Mouse (Mus musculus): ENCODE results near the gene Dnajb13. TPM values are rescaled to one million over a fixed set of nuclear protein-coding genes. Genes with fewer than 3 reads are reported as not detected.
"Not testable (repeated sequence)": the region's sequence is repeated elsewhere in the genome, so short reads cannot be mapped to it uniquely, and the experiment has no call there.

Gene Dnajb13
- total and polyA plus RNA-seq, 2 experiments from 2014 or later = 3.2 to 4.3 TPM

- no peak for DNase-seq (ENCODE audit: low spot score)
Measured at GRCm38 (mm10) chr7:100492391-100493116, 22.2 kb downstream of the Dnajb13 start.

DNA sequence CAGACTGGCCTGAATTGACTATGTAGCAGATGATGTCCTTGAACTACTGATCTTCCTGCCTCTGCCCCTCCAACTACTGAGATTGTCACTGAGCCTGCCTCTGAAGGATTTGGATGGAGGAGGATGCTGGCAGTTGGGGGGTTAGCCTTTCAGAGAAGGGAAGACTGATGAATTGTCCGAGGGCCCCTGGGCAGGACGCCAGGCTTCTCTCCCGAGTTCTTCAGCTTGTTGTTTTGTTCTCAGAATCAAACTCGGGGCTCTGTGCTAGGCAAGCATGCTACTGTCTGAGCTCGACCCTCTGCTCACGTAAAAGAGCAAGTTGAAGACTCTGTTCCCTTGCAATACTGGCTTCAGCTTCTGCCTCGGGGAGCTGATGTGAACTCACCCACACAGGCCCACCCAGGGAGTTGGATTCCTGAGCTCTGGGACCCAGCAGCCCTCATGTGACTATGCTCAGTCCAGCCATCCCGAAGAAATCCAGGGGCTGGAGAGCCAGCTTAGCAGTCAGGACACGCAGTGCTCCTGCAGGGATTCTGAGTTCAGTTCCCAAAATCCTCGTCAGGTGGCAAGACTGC is 26.2 kb downstream of the Dnajb13 start:
- DNase-seq (ENCODE audit: low spot score) (peak; percentile 68), ATAC-seq (ENCODE audit: low FRiP score) (peak; percentile 39)
- Histone ChIP-seq H3K4me1 (ENCODE audit: insufficient read depth, low read length) (0 out of 2 replicates have a peak, but pooled peaks cover 3% of the 10 kb centered on the region), H3K27me3 (ENCODE audit: insufficient read depth, low read length) (no peaks in the 10 kb centered on the region), H3K4me2 (ENCODE audit: low read depth, low read length, poor library complexity, severe bottlenecking) (no peak overlapping the region), H3K4me3 (ENCODE audit: low read depth, low read length) (no peak overlapping the region), H3K36me3 (ENCODE audit: insufficient read depth, low read length) (no peaks in the 10 kb centered on the region), H3K27ac (ENCODE audit: low read depth, low read length) (no peak overlapping the region), H3K9ac (replicated peaks; ENCODE audit: low read length, poor library complexity, severe bottlenecking) (no peak overlapping the region), H3K9me3 (ENCODE audit: low read length) (no peaks in the 10 kb centered on the region)
- no peak for TF ChIP-seq CTCF (IDR thresholded peaks at IDR 0.05)
- 28% methylated on average over 10 of the region's 10 CpGs for WGBS

More at GRCm38 (mm10) chr7:100492391-100493116, 22.2 kb downstream of the Dnajb13 start:
- Histone ChIP-seq H3K27ac (ENCODE audit: low read depth, low read length) (0 out of 2 replicates have a peak overlapping the region, but pooled peaks have one; percentile 13), H3K4me1 (ENCODE audit: insufficient read depth, low read length) (peaks cover 12% of the 10 kb centered on the region; the same call in 1 of the 2 replicates), H3K36me3 (ENCODE audit: insufficient read depth, low read length) (no peaks in the 10 kb centered on the region), H3K4me2 (ENCODE audit: low read depth, low read length, poor library complexity, severe bottlenecking) (peak overlapping the region; percentile 58), H3K4me3 (ENCODE audit: low read depth, low read length) (peak overlapping the region; percentile 34), H3K9me3 (ENCODE audit: low read length) (no peaks in the 10 kb centered on the region), H3K27me3 (ENCODE audit: insufficient read depth, low read length) (no peaks in the 10 kb centered on the region), H3K9ac (replicated peaks; ENCODE audit: low read length, poor library complexity, severe bottlenecking) (peak overlapping the region; percentile 37; the same call in 1 of the 2 replicates)
- ATAC-seq (ENCODE audit: low FRiP score) = no peak
- TF ChIP-seq CTCF (IDR thresholded peaks at IDR 0.05) = no peak
- 7% methylated on average over 31 of the region's 36 CpGs for WGBS

DNA sequence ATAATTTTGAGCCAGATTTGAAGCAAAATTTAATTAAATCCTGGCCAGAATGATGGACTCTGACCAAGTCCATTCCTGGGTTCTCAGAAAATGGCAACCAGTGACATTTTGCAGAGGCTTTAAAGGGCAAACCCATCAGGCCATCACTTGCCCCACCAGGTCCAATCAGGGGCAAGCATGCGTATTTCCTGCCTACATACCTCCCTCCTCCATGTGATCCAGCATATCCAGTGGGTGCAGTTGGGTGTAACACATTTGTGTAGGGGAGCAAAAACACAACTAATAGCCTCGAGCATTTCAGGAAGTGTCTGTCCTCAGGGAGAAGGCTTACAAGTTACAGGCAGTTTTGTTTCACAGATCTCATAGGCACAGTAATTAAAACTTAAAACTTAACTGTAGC is 27.5 kb downstream of the Dnajb13 start:
- TF ChIP-seq CTCF (IDR thresholded peaks at IDR 0.05) = no peak
- no peak overlapping the region for H3K4me3 ChIP-seq (ENCODE audit: low read depth, low read length)
- no peak overlapping the region for H3K27ac ChIP-seq (ENCODE audit: low read depth, low read length)
- H3K27me3 ChIP-seq (ENCODE audit: insufficient read depth, low read length) = no peaks in the 10 kb centered on the region
- WGBS = 73% methylated on average over 2 of the region's 2 CpGs
- no peaks in the 10 kb centered on the region for H3K4me1 ChIP-seq (ENCODE audit: insufficient read depth, low read length)
- H3K9me3 ChIP-seq (ENCODE audit: low read length) = no peaks in the 10 kb centered on the region
- DNase-seq (ENCODE audit: low spot score) = no peak
- no peak overlapping the region for H3K4me2 ChIP-seq (ENCODE audit: low read depth, low read length, poor library complexity, severe bottlenecking)
- ATAC-seq (ENCODE audit: low FRiP score) = no peak
- no peaks in the 10 kb centered on the region for H3K36me3 ChIP-seq (ENCODE audit: insufficient read depth, low read length)
- H3K9ac ChIP-seq (replicated peaks; ENCODE audit: low read length, poor library complexity, severe bottlenecking) = no peak overlapping the region

- Histone ChIP-seq H3K4me2 (ENCODE audit: low read depth, low read length, poor library complexity, severe bottlenecking) (no peak overlapping the region), H3K27ac (ENCODE audit: low read depth, low read length) (no peak overlapping the region), H3K9ac (replicated peaks; ENCODE audit: low read length, poor library complexity, severe bottlenecking) (no peak overlapping the region), H3K4me3 (ENCODE audit: low read depth, low read length) (no peak overlapping the region), H3K27me3 (ENCODE audit: insufficient read depth, low read length) (no peaks in the 10 kb centered on the region), H3K9me3 (ENCODE audit: low read length) (no peaks in the 10 kb centered on the region), H3K36me3 (ENCODE audit: insufficient read depth, low read length) (no peaks in the 10 kb centered on the region), H3K4me1 (ENCODE audit: insufficient read depth, low read length) (no peaks in the 10 kb centered on the region)
- no peak for TF ChIP-seq CTCF (IDR thresholded peaks at IDR 0.05)
- DNase-seq (ENCODE audit: low spot score) = no peak
- WGBS = 84% methylated on average over 5 of the region's 5 CpGs
- ATAC-seq (ENCODE audit: low FRiP score) = no peak
Measured at GRCm38 (mm10) chr7:100484493-100484892, 30.3 kb downstream of the Dnajb13 start.

DNA sequence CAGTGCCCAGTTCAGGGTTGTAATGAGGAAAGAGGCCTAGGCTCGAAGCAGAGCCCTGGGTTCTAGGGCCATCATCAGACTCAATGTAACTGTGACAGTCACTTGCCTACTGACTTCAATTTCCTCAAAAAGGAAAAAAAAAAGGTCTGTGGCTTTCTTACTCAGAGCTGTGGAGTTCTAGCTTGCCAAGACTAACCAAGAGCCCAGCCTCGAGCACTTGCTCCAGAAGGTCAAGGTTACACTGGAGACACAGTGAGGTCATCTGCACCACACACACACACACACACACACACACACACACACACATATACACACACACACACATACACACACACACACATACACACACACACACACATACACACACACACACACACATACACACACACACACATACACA is 32.7 kb downstream of the Dnajb13 start:
- not testable (repeated sequence) for DNase-seq (ENCODE audit: low spot score); H3K4me2 ChIP-seq (ENCODE audit: low read depth, low read length, poor library complexity, severe bottlenecking); H3K27me3 ChIP-seq (ENCODE audit: insufficient read depth, low read length); H3K27ac ChIP-seq (ENCODE audit: low read depth, low read length); H3K4me1 ChIP-seq (ENCODE audit: insufficient read depth, low read length); H3K36me3 ChIP-seq (ENCODE audit: insufficient read depth, low read length); H3K9me3 ChIP-seq (ENCODE audit: low read length); H3K4me3 ChIP-seq (ENCODE audit: low read depth, low read length); ATAC-seq (ENCODE audit: low FRiP score); H3K9ac ChIP-seq (replicated peaks; ENCODE audit: low read length, poor library complexity, severe bottlenecking)
- WGBS = 86% methylated on average over 2 of the region's 2 CpGs

- Histone ChIP-seq H3K27ac (ENCODE audit: low read depth, low read length) (no peak overlapping the region), H3K27me3 (ENCODE audit: insufficient read depth, low read length) (no peaks in the 10 kb centered on the region), H3K36me3 (ENCODE audit: insufficient read depth, low read length) (no peaks in the 10 kb centered on the region), H3K9ac (replicated peaks; ENCODE audit: low read length, poor library complexity, severe bottlenecking) (no peak overlapping the region), H3K4me2 (ENCODE audit: low read depth, low read length, poor library complexity, severe bottlenecking) (no peak overlapping the region), H3K9me3 (ENCODE audit: low read length) (no peaks in the 10 kb centered on the region), H3K4me3 (ENCODE audit: low read depth, low read length) (no peak overlapping the region), H3K4me1 (ENCODE audit: insufficient read depth, low read length) (no peaks in the 10 kb centered on the region)
- 86% methylated on average over 17 of the region's 17 CpGs for WGBS
- ATAC-seq (ENCODE audit: low FRiP score) = no peak
- no peak for DNase-seq (ENCODE audit: low spot score)
- no peak for TF ChIP-seq CTCF (IDR thresholded peaks at IDR 0.05)
Measured at GRCm38 (mm10) chr7:100480175-100480574, 34.6 kb downstream of the Dnajb13 start.

All from midbrain, postnatal 0 days (tissue).